25 mouse cellular contexts compared by ENCODE assay signal in the genomic region with DNA sequence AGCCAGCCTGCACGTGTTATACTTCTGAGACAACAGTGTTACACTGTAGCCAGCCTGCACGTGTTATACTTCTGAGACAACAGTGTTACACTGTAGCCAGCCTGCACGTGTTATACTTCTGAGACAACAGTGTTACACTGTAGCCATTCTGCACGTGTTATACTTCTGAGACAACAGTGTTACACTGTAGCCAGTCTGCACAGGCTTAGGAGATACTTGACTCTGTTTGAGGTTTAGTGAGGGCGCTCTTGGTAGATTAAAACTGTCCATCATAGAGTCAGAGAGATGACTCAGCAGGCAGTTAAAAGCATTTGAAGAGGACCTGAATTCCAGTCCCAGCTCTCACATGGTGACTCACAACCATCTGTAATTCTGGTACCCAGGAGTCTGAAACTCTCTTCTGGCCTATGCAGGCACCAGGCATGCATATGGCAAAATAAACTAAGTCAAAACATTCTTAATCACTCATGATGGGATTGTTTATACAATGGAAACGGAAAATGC. TPM values are rescaled to one million over a fixed set of nuclear protein-coding genes. Genes with fewer than 3 reads are reported as not detected.
A peak's percentile ranks its signal among the peaks of the same experiment; 100 is the strongest.
DNase-seq lines count a peak whose midpoint lies in the region; ATAC-seq and TF ChIP-seq lines count a peak whose summit lies in the region.
"Not testable (repeated sequence)": the region's sequence is repeated elsewhere in the genome, so short reads cannot be mapped to it uniquely, and the experiment has no call there.
"Had no signal": no experiment of that assay in that cellular context is flagged by ENCODE, and none has a peak within 500 bp of the region (broad histone marks: within the 10 kb centered on the region; RNA-seq: fewer than 3 reads in every experiment).

No protein-coding gene starts in this region.

- not testable (repeated sequence) for H3K4me2 ChIP-seq in intestine, postnatal 0 days (replicated peaks; ENCODE audit: low read depth)

- peaks cover 4 to 13% of the 10 kb centered on the region in 2 experiments for H3K4me1 ChIP-seq in MEL (ENCODE audit: control insufficient read depth in 1 of 2, insufficient read depth in 2 of 2, low read length in 2 of 2)
- not testable (repeated sequence) for H3K4me1 ChIP-seq in intestine, postnatal 0 days (replicated peaks; ENCODE audit: control insufficient read depth, insufficient read depth, low read length)

- TF ChIP-seq EP300 in MEL (IDR thresholded peaks at IDR 0.05; ENCODE audit: low read depth in 1 of 2, low read length in 2 of 2): 0 out of 4 replicates have a peak, but pooled peaks of 1 of the 2 experiments have one; percentile 15

- ATAC-seq in intestine, postnatal 0 days: not testable (repeated sequence)

- TF ChIP-seq POLR2A in MEL (IDR thresholded peaks at IDR 0.05; ENCODE audit: control insufficient read depth in 1 of 2, insufficient read depth in 1 of 2, low read depth in 1 of 2, low read length in 2 of 2, poor library complexity in 1 of 2): not testable (repeated sequence)

- not testable (repeated sequence) for H3K36me3 ChIP-seq in MEL (ENCODE audit: control insufficient read depth in 1 of 2, insufficient read depth in 2 of 2, low read length in 2 of 2); intestine, postnatal 0 days (ENCODE audit: control insufficient read depth, insufficient read depth)

- not testable (repeated sequence) for H3K9me3 ChIP-seq in MEL (replicated peaks; ENCODE audit: insufficient read depth, low read length); intestine, postnatal 0 days (ENCODE audit: control insufficient read depth)

- 66% methylated on average over 6 of the region's 6 CpGs for WGBS in intestine, postnatal 0 days

- H3K4me3 ChIP-seq in MEL (ENCODE audit: control insufficient read depth in 1 of 2, insufficient read depth in 1 of 2, low read depth in 2 of 2, low read length in 2 of 2); intestine, postnatal 0 days (ENCODE audit: low read depth, low read length): not testable (repeated sequence)

- not testable (repeated sequence) for H3K27me3 ChIP-seq in MEL (ENCODE audit: control insufficient read depth in 1 of 2, insufficient read depth in 2 of 2, low read length in 2 of 2); intestine, postnatal 0 days (replicated peaks; ENCODE audit: control insufficient read depth, insufficient read depth, low read length)

- not testable (repeated sequence) for TF ChIP-seq CTCF in MEL (IDR thresholded peaks at IDR 0.05 in 2 of 3, conservative IDR thresholded peaks at IDR 0.05 in 1 of 3; ENCODE audit: control insufficient read depth in 1 of 3, insufficient read depth in 1 of 3, low read depth in 2 of 3, low read length in 3 of 3, poor library complexity in 1 of 3, severe bottlenecking in 1 of 3); intestine, postnatal 0 days (IDR thresholded peaks at IDR 0.05; ENCODE audit: low read depth)

- TF ChIP-seq RAD21 in MEL (IDR thresholded peaks at IDR 0.05; ENCODE audit: low read depth, low read length): not testable (repeated sequence)

- not testable (repeated sequence) for H3K9ac ChIP-seq in MEL (ENCODE audit: control insufficient read depth, low read depth, low read length, poor library complexity, severe bottlenecking); intestine, postnatal 0 days (ENCODE audit: low read depth, low read length)

- H3K79me2 ChIP-seq in MEL (ENCODE audit: control insufficient read depth, insufficient read depth, low read length, poor library complexity): not testable (repeated sequence)

- not testable (repeated sequence) for H3K27ac ChIP-seq in MEL (ENCODE audit: control insufficient read depth, low read depth, low read length)
- peak overlapping the region; percentile 23; the same call in 1 of the 2 replicates for H3K27ac ChIP-seq in intestine, postnatal 0 days (ENCODE audit: low read depth, low read length)

- DNase-seq in 3T3-L1 (ENCODE audit: low read depth, low spot score) (peak; percentile 94), MEL (ENCODE audit: low read depth, low spot score) (peak; percentile 76), NIH3T3 (ENCODE audit: low read depth) (peak; percentile 82)
- DNase-seq in adrenal gland, adult 2 months: peak; percentile 34
- peak; percentile 43 for DNase-seq in fibroblast of lung, adult 2 months (ENCODE audit: low read depth)
- DNase-seq in right cerebral cortex, adult 18-20 months: peak; percentile 4

TF ChIP-seq in MEL, 35 proteins besides CTCF, POLR2A, EP300 and RAD21:
- TF ChIP-seq MXI1 (IDR thresholded peaks at IDR 0.05; ENCODE audit: low read depth, low read length) (0 out of 2 replicates have a peak, but pooled peaks have one; percentile 14), GATA1 (IDR thresholded peaks at IDR 0.05; ENCODE audit: low read depth, low read length) (0 out of 2 replicates have a peak, but pooled peaks have one; percentile 17), ETS1 (IDR thresholded peaks at IDR 0.05; ENCODE audit: low read depth, low read length) (0 out of 2 replicates have a peak, but pooled peaks have one; percentile 19)

RNA-seq across cellular contexts. Expression of gene Flvcr1, which starts 5.0 kb away (rescaled TPM):
- total RNA-seq in MEL (2012; rRNA removed): 27.7 and 36.9 TPM in 2 replicates
- 10 to 100 TPM in 1 of 2 experiments, not detected in 1; 19.1 TPM for polyA plus RNA-seq in MEL (2012; ENCODE audit: insufficient read depth in 1 of 2, insufficient read length in 2 of 2, low read depth in 1 of 2, low replicate concordance in 2 of 2, missing spikeins in 1 of 2)
- total RNA-seq in adrenal gland, adult 2 months (2021): 10 to 100 TPM in 1 of 2 experiments, 1 to 10 TPM in 1; 9.5 to 16.8 TPM
- polyA plus RNA-seq in adrenal gland, adult 2 months (2012; rRNA removed): 20.7 and 27.7 TPM in 2 replicates
- polyA plus RNA-seq in intestine, postnatal 0 days (2015; fragmentation: Nextera tagmentation; extraction: Ambion mirVana): 57.4 and 65.5 TPM in 2 replicates

RNA-seq across cellular contexts. Expression of gene Spata45, which starts 5.5 kb away (rescaled TPM):
- not detected in 2 replicates for total RNA-seq in MEL (2012; rRNA removed)
- under 1 TPM in 1 of 2 experiments, not detected in 1; 0.75 TPM for polyA plus RNA-seq in MEL (2012; ENCODE audit: insufficient read depth in 1 of 2, insufficient read length in 2 of 2, low read depth in 1 of 2, low replicate concordance in 2 of 2, missing spikeins in 1 of 2)
- total RNA-seq in adrenal gland, adult 2 months (2021): not detected
- not detected in 2 replicates for polyA plus RNA-seq in adrenal gland, adult 2 months (2012; rRNA removed)
- polyA plus RNA-seq in intestine, postnatal 0 days (2015; fragmentation: Nextera tagmentation; extraction: Ambion mirVana): 1.1 TPM in 2 replicates
- total RNA-seq: adrenal gland, adult 8-10 months; adrenal gland, postnatal 25 days; gastrocnemius, adult 8-10 months; gastrocnemius, postnatal 25 days; heart, adult 2 months; heart, postnatal 25 days; hematopoietic stem cell, adult 5-6 weeks had no signal
- polyA plus RNA-seq: CD4-positive, CD25-positive, alpha-beta regulatory T cell, adult 4 months; embryonic facial prominence, embryonic 11.5 days; embryonic facial prominence, embryonic 14.5 days; forebrain, embryonic 12.5 days; forebrain, embryonic 15.5 days; gonadal fat pad, adult 2 months; heart, adult 2 months; heart, embryonic 14.5 days; heart, postnatal 0 days; hindbrain, embryonic 12.5 days; hindbrain, embryonic 15.5 days; intestine, embryonic 14.5 days had no signal

RNA-seq across cellular contexts. Expression of gene Tatdn3, which starts 31.8 kb away (rescaled TPM):
- 14.5 and 16.7 TPM in 2 replicates for total RNA-seq in MEL (2012; rRNA removed)
- polyA plus RNA-seq in MEL (2012; ENCODE audit: insufficient read depth in 1 of 2, insufficient read length in 2 of 2, low read depth in 1 of 2, low replicate concordance in 2 of 2, missing spikeins in 1 of 2): 10 to 100 TPM in 1 of 2 experiments, not detected in 1; 19.0 TPM
- 10 to 100 TPM; 12.4 to 14.5 TPM for total RNA-seq in adrenal gland, adult 2 months (2021)
- polyA plus RNA-seq in adrenal gland, adult 2 months (2012; rRNA removed): 2.2 and 5.9 TPM in 2 replicates
- polyA plus RNA-seq in intestine, postnatal 0 days (2015; fragmentation: Nextera tagmentation; extraction: Ambion mirVana): 17.3 and 18.1 TPM in 2 replicates

RNA-seq across cellular contexts. Expression of gene Nsl1, which starts 31.8 kb away (rescaled TPM):
- total RNA-seq in MEL (2012; rRNA removed): 33.4 and 41.9 TPM in 2 replicates
- 10 to 100 TPM in 1 of 2 experiments, not detected in 1; 24.2 TPM for polyA plus RNA-seq in MEL (2012; ENCODE audit: insufficient read depth in 1 of 2, insufficient read length in 2 of 2, low read depth in 1 of 2, low replicate concordance in 2 of 2, missing spikeins in 1 of 2)
- 1 to 10 TPM in 1 of 2 experiments, under 1 TPM in 1; 0.52 to 1.2 TPM for total RNA-seq in adrenal gland, adult 2 months (2021)
- polyA plus RNA-seq in adrenal gland, adult 2 months (2012; rRNA removed): 0.17 and 0.22 TPM in 2 replicates
- 3.8 TPM in 2 replicates for polyA plus RNA-seq in intestine, postnatal 0 days (2015; fragmentation: Nextera tagmentation; extraction: Ambion mirVana)

RNA-seq across cellular contexts. Expression of gene Vash2, which starts 51.9 kb away (rescaled TPM):
- total RNA-seq in MEL (2012; rRNA removed): 2.6 and 3.3 TPM in 2 replicates
- 1 to 10 TPM in 1 of 2 experiments, not detected in 1; 9.8 TPM for polyA plus RNA-seq in MEL (2012; ENCODE audit: insufficient read depth in 1 of 2, insufficient read length in 2 of 2, low read depth in 1 of 2, low replicate concordance in 2 of 2, missing spikeins in 1 of 2)
- under 1 TPM; 0.17 to 0.24 TPM for total RNA-seq in adrenal gland, adult 2 months (2021)
- 0.17 and 1.1 TPM in 2 replicates for polyA plus RNA-seq in adrenal gland, adult 2 months (2012; rRNA removed)
- 3.5 and 3.9 TPM in 2 replicates for polyA plus RNA-seq in intestine, postnatal 0 days (2015; fragmentation: Nextera tagmentation; extraction: Ambion mirVana)
- total RNA-seq: hematopoietic stem cell, adult 5-6 weeks had no signal

Comparison
In these comparisons a context has a peak if more than half of its experiments do, and no peak if none do; other contexts are left out.
1. DNase-seq: peak in every context shown above with its lines; median percentile 94 in 3T3-L1; 82 in NIH3T3; 76 in MEL; 43 in fibroblast of lung, adult 2 months; 34 in adrenal gland, adult 2 months; 4 in right cerebral cortex, adult 18-20 months.